Mouse (Mus musculus): Measurements from ENCODE around the gene Nbr1.
"Not testable (repeated sequence)": the region's sequence is repeated elsewhere in the genome, so short reads cannot be mapped to it uniquely, and the experiment has no call there.

DNA sequence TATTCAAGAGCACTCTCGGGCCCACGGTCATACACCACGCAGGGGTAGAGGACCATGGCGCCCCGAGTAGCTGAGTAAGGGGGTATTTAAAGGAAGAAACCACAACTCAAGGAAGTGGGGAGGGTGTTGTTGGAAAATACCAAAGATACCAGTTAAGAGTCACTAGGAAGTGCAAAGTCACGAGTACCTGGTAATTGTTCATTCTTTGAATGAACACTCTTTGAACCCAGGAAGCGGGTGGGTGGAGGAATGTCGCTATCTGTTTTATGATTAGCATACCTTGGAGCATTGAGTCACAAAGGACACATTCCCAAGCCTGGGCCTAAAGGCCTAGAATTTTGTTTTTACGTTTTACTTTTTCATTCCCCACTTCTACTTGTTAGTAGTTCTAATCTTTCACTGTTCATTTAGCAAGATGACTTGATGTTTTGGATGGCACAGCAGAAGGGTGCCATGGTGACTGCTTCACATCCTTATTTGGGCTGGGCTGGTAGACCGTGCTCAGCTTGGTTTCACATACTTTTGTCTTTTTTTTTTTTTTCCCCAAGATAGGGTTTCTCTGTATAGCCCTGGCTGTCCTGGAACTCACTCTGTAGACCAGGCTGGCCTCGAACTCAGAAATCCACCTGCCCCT, 68.2 kb downstream of the Nbr1 start:
- not testable (repeated sequence) for TF ChIP-seq CTCF, POLR2A (IDR thresholded peaks at IDR 0.05; ENCODE audit: insufficient read depth, low read depth, low read length)

Measured in olfactory bulb, adult 2 months (tissue).